Mouse (Mus musculus) spleen, adult 2 months (tissue): Measurements from ENCODE around the gene Trim54.

ENCODE experiments used
- CTCF ChIP-seq: fragments of 200-500 bp; IDR thresholded peaks from 2 replicates; pipeline ENCODE4 v1.5.1; 2011; ENCODE audit warnings: mild to moderate bottlenecking, inconsistent platforms; ENCODE audit not compliant: insufficient read depth, insufficient read length, insufficient replicate concordance; ENCODE audit errors: extremely low read depth
- POLR2A ChIP-seq: fragments of 200-500 bp; IDR thresholded peaks from 2 replicates; pipeline ENCODE4 v1.6.1; 2011; ENCODE audit warnings: low read depth, low read length, inconsistent platforms

DNA sequence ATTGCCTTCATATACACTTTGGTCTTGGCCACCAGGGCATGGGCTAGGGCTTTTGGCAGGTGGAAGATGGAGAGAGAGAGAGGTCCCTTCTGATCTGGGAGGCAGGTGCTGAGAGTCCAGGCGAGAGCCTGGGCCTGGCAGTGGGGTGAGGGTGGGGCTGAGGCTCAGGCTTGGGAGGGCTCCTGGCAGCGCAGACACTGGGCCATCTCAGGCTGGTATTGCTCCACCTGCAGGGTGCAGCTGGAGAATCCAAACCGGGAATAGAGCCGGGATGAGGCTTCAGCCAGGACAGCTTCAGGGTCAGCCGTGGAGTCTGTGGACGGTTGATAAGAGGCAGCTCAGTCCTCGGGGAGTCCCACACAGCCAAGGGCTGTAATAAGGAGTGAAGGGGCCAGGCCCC, 29.9 kb upstream of the Trim54 start:
- TF ChIP-seq CTCF = no peak
- TF ChIP-seq POLR2A = no peak
